Mouse (Mus musculus): ENCODE results near the gene Dvl1. TPM values are rescaled to one million over a fixed set of nuclear protein-coding genes. Genes with fewer than 3 reads are reported as not detected.

Gene Dvl1
- polyA plus RNA-seq, 1 experiment from 2014 or later = 2.4 TPM

GRCm38 (mm10) chr4:155840076-155841002 lies 6.9 kb upstream of the Dvl1 start:
- H3K4me3 ChIP-seq (replicated peaks) = peak overlapping the region; percentile 61
- no peak for ATAC-seq (ENCODE audit: low read depth)

GRCm38 (mm10) chr4:155841003-155841454 lies 6.2 kb upstream of the Dvl1 start:
- H3K27ac ChIP-seq = no peak overlapping the region
- H3K9ac ChIP-seq = peak overlapping the region; percentile 74
- H3K4me1 ChIP-seq (replicated peaks) = peaks cover 40% of the 10 kb centered on the region
- 1% methylated on average over 32 of the region's 32 CpGs for WGBS (ENCODE audit: insufficient replicate concordance)
- H3K36me3 ChIP-seq = no peaks in the 10 kb centered on the region
- peak overlapping the region; percentile 61 for H3K4me3 ChIP-seq (replicated peaks)
- DNase-seq = peak; percentile 68
- H3K9me3 ChIP-seq (replicated peaks) = no peaks in the 10 kb centered on the region
- peak overlapping the region; percentile 85 for H3K4me2 ChIP-seq
- H3K27me3 ChIP-seq = peaks cover 47% of the 10 kb centered on the region
- peak; percentile 84 for ATAC-seq (ENCODE audit: low read depth)

More at GRCm38 (mm10) chr4:155840076-155841002, 6.9 kb upstream of the Dvl1 start:
- peaks cover 47% of the 10 kb centered on the region for H3K27me3 ChIP-seq
- peaks cover 40% of the 10 kb centered on the region for H3K4me1 ChIP-seq (replicated peaks)
- no peaks in the 10 kb centered on the region for H3K36me3 ChIP-seq
- peak overlapping the region; percentile 74 for H3K9ac ChIP-seq
- H3K9me3 ChIP-seq (replicated peaks) = no peaks in the 10 kb centered on the region
- no peak for DNase-seq
- peak overlapping the region; percentile 85 for H3K4me2 ChIP-seq
- no peak overlapping the region for H3K27ac ChIP-seq
- WGBS (ENCODE audit: insufficient replicate concordance) = 20% methylated on average over 8 of the region's 8 CpGs

GRCm38 (mm10) chr4:155841651-155842270 lies 5.4 kb upstream of the Dvl1 start:
- Histone ChIP-seq H3K9ac (no peak overlapping the region), H3K4me3 (replicated peaks) (peak overlapping the region; percentile 61), H3K27me3 (peaks cover 47% of the 10 kb centered on the region), H3K36me3 (no peaks in the 10 kb centered on the region), H3K9me3 (replicated peaks) (no peaks in the 10 kb centered on the region), H3K4me2 (peak overlapping the region; percentile 85), H3K4me1 (replicated peaks) (peaks cover 45% of the 10 kb centered on the region), H3K27ac (no peak overlapping the region)
- DNase-seq (no peak), ATAC-seq (ENCODE audit: low read depth) (no peak)
- 46% methylated on average over 38 of the region's 38 CpGs for WGBS (ENCODE audit: insufficient replicate concordance)

GRCm38 (mm10) chr4:155843231-155843630 lies 4.0 kb upstream of the Dvl1 start:
- Histone ChIP-seq H3K4me1 (replicated peaks) (peaks cover 45% of the 10 kb centered on the region), H3K27ac (no peak overlapping the region), H3K4me2 (no peak overlapping the region), H3K36me3 (no peaks in the 10 kb centered on the region), H3K27me3 (peaks cover 44% of the 10 kb centered on the region), H3K9ac (no peak overlapping the region), H3K9me3 (replicated peaks) (no peaks in the 10 kb centered on the region), H3K4me3 (replicated peaks) (no peak overlapping the region)
- ATAC-seq (ENCODE audit: low read depth) (no peak), DNase-seq (no peak)
- 74% methylated on average over 5 of the region's 5 CpGs for WGBS (ENCODE audit: insufficient replicate concordance)

GRCm38 (mm10) chr4:155847591-155848352 lies 570 bp downstream of the Dvl1 start:
- Histone ChIP-seq H3K4me2 (peak overlapping the region; percentile 100), H3K27me3 (peaks cover 10% of the 10 kb centered on the region), H3K4me1 (replicated peaks) (peaks cover 46% of the 10 kb centered on the region), H3K27ac (peak overlapping the region; percentile 75), H3K36me3 (peaks cover 3% of the 10 kb centered on the region; the same call in 1 of the 2 replicates), H3K4me3 (replicated peaks) (peak overlapping the region; percentile 92), H3K9ac (peak overlapping the region; percentile 95), H3K9me3 (replicated peaks) (no peaks in the 10 kb centered on the region)
- ATAC-seq (ENCODE audit: low read depth) (peak; percentile 69), DNase-seq (peak; percentile 33)
- under 1% methylated on average over 63 of the region's 69 CpGs for WGBS (ENCODE audit: insufficient replicate concordance)

GRCm38 (mm10) chr4:155848434-155849095 lies 1.4 kb downstream of the Dvl1 start:
- H3K4me2 ChIP-seq = peak overlapping the region; percentile 100
- DNase-seq (no peak), ATAC-seq (ENCODE audit: low read depth) (no peak)
- peak overlapping the region; percentile 75; the same call in 1 of the 2 replicates for H3K27ac ChIP-seq
- WGBS (ENCODE audit: insufficient replicate concordance) = 51% methylated on average over 7 of the region's 7 CpGs
- H3K4me3 ChIP-seq (replicated peaks) = peak overlapping the region; percentile 92
- peaks cover 2% of the 10 kb centered on the region; the same call in 1 of the 2 replicates for H3K27me3 ChIP-seq
- peaks cover 11% of the 10 kb centered on the region for H3K36me3 ChIP-seq
- H3K9me3 ChIP-seq (replicated peaks) = no peaks in the 10 kb centered on the region
- peaks cover 46% of the 10 kb centered on the region for H3K4me1 ChIP-seq (replicated peaks)
- peak overlapping the region; percentile 95 for H3K9ac ChIP-seq

GRCm38 (mm10) chr4:155849391-155849790 lies 2.2 kb downstream of the Dvl1 start:
- Histone ChIP-seq H3K27me3 (no peaks in the 10 kb centered on the region), H3K27ac (0 out of 2 replicates have a peak overlapping the region, but pooled peaks have one; percentile 11), H3K36me3 (peaks cover 19% of the 10 kb centered on the region), H3K9ac (0 out of 2 replicates have a peak overlapping the region, but pooled peaks have one; percentile 18), H3K4me3 (replicated peaks) (peak overlapping the region; percentile 92; the same call in 1 of the 2 replicates), H3K9me3 (replicated peaks) (no peaks in the 10 kb centered on the region), H3K4me2 (peak overlapping the region; percentile 100), H3K4me1 (replicated peaks) (peaks cover 46% of the 10 kb centered on the region)
- 68% methylated on average over 2 of the region's 2 CpGs for WGBS (ENCODE audit: insufficient replicate concordance)
- ATAC-seq (ENCODE audit: low read depth) (no peak), DNase-seq (no peak)

- peak overlapping the region; percentile 100 for H3K4me2 ChIP-seq
- ATAC-seq (ENCODE audit: low read depth) (no peak), DNase-seq (no peak)
- peaks cover 24% of the 10 kb centered on the region for H3K36me3 ChIP-seq
- WGBS (ENCODE audit: insufficient replicate concordance) = 62% methylated on average over 3 of the region's 3 CpGs
- no peak overlapping the region for H3K4me3 ChIP-seq (replicated peaks)
- H3K27me3 ChIP-seq = no peaks in the 10 kb centered on the region
- H3K27ac ChIP-seq = peak overlapping the region; percentile 11; the same call in 1 of the 2 replicates
- no peaks in the 10 kb centered on the region for H3K9me3 ChIP-seq (replicated peaks)
- H3K4me1 ChIP-seq (replicated peaks) = peaks cover 46% of the 10 kb centered on the region
- 0 out of 2 replicates have a peak overlapping the region, but pooled peaks have one; percentile 18 for H3K9ac ChIP-seq
These were observed 2.7 kb downstream of the Dvl1 start for GRCm38 (mm10) chr4:155849792-155850451.

- Histone ChIP-seq H3K27me3 (no peaks in the 10 kb centered on the region), H3K4me1 (replicated peaks) (peaks cover 57% of the 10 kb centered on the region), H3K9ac (peak overlapping the region; percentile 22; the same call in 1 of the 2 replicates), H3K4me3 (replicated peaks) (no peak overlapping the region), H3K4me2 (no peak overlapping the region), H3K9me3 (replicated peaks) (no peaks in the 10 kb centered on the region), H3K27ac (no peak overlapping the region), H3K36me3 (peaks cover 39% of the 10 kb centered on the region)
- 84% methylated on average over 3 of the region's 3 CpGs for WGBS (ENCODE audit: insufficient replicate concordance)
- DNase-seq (no peak), ATAC-seq (ENCODE audit: low read depth) (no peak)
These were observed 4.2 kb downstream of the Dvl1 start for GRCm38 (mm10) chr4:155851368-155851767.

- H3K4me1 ChIP-seq (replicated peaks) = peaks cover 57% of the 10 kb centered on the region
- H3K36me3 ChIP-seq = peaks cover 45% of the 10 kb centered on the region
- no peaks in the 10 kb centered on the region for H3K27me3 ChIP-seq
- no peak for ATAC-seq (ENCODE audit: low read depth)
- H3K4me3 ChIP-seq (replicated peaks) = no peak overlapping the region
- H3K4me2 ChIP-seq = no peak overlapping the region
- DNase-seq = no peak
- H3K27ac ChIP-seq = no peak overlapping the region
- no peaks in the 10 kb centered on the region for H3K9me3 ChIP-seq (replicated peaks)
- H3K9ac ChIP-seq = no peak overlapping the region
- 81% methylated on average over 2 of the region's 2 CpGs for WGBS (ENCODE audit: insufficient replicate concordance)
These were observed 4.8 kb downstream of the Dvl1 start for GRCm38 (mm10) chr4:155851951-155852411.

Data from liver, embryonic 13.5 days (tissue).